13 mouse cellular contexts compared by ENCODE assay signal in the genomic region with DNA sequence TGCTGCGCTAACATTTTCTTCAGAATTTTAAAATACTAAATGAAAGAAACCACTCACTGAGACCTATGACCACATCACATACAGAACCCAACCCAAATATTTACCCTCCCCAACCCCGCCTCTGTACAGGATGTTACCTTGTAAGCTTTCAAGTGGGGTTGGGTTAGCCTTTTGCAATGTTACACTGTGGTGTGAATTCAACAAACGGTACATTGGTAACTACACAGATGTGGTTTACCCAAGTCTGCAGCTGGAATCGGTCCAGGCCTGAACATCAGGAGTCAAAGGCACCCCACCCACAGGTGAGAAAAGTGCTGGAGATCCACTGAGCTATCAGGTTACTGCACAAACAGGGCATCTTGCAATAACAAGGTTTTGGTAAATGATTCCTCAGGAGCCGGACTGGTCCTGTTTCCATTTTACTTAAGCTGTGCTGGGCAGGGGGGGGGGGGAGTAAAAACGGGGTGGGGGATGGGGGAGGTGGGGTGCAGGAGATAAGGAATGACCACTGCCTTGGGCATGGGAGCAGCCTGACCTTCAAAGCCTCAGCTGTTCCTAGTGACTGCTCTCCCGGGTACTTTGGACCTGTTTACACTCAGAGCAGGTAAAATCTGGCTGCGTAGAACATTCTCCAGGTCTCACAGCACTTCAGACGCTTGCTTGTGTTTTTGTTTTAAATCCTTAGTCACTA. TPM values are rescaled to one million over a fixed set of nuclear protein-coding genes. Genes with fewer than 3 reads are reported as not detected.
DNase-seq lines count a peak whose midpoint lies in the region; ATAC-seq lines count a peak whose summit lies in the region.
"Had no signal": no experiment of that assay in that cellular context is flagged by ENCODE, and none has a peak within 500 bp of the region (broad histone marks: within the 10 kb centered on the region; RNA-seq: fewer than 3 reads in every experiment).

No protein-coding gene starts in this region.

- no peak overlapping the region for H3K27ac ChIP-seq in intestine, embryonic 15.5 days
- no peak overlapping the region for H3K27ac ChIP-seq in hindbrain, embryonic 13.5 days
- H3K27ac ChIP-seq: hindbrain, embryonic 14.5 days; limb, embryonic 12.5 days; neural tube, embryonic 12.5 days had no signal

- H3K9ac ChIP-seq in intestine, embryonic 15.5 days: no peak overlapping the region
- no peak overlapping the region for H3K9ac ChIP-seq in hindbrain, embryonic 13.5 days
- H3K9ac ChIP-seq: hindbrain, embryonic 14.5 days; limb, embryonic 12.5 days; neural tube, embryonic 12.5 days had no signal

- DNase-seq in CD4-positive, CD25-positive, alpha-beta regulatory T cell, adult 2 months (ENCODE audit: low read depth, low spot score): peak; percentile 41
- DNase-seq in liver: peak; percentile 25
- DNase-seq in adrenal gland, postnatal 4 days (ENCODE audit: low spot score in 2 of 2): no peak
- no peak for DNase-seq in embryo, embryonic 11 days
- no peak for DNase-seq in urinary bladder, adult 2 months (ENCODE audit: low spot score)
- DNase-seq: adrenal gland, adult 2 months had no signal

- H3K4me1 ChIP-seq in intestine, embryonic 15.5 days (replicated peaks): no peaks in the 10 kb centered on the region
- H3K4me1 ChIP-seq in hindbrain, embryonic 13.5 days (replicated peaks): no peaks in the 10 kb centered on the region
- H3K4me1 ChIP-seq: neural tube, embryonic 12.5 days had no signal

- H3K4me2 ChIP-seq in intestine, embryonic 15.5 days (replicated peaks): no peak overlapping the region
- H3K4me2 ChIP-seq in hindbrain, embryonic 13.5 days: no peak overlapping the region
- H3K4me2 ChIP-seq: hindbrain, embryonic 14.5 days; limb, embryonic 12.5 days; neural tube, embryonic 12.5 days had no signal

- H3K27me3 ChIP-seq in intestine, embryonic 15.5 days (replicated peaks): no peaks in the 10 kb centered on the region
- H3K27me3 ChIP-seq in hindbrain, embryonic 13.5 days: no peaks in the 10 kb centered on the region
- H3K27me3 ChIP-seq: limb, embryonic 12.5 days; neural tube, embryonic 12.5 days had no signal

- no peak overlapping the region for H3K4me3 ChIP-seq in intestine, embryonic 15.5 days (replicated peaks)
- no peak overlapping the region for H3K4me3 ChIP-seq in hindbrain, embryonic 13.5 days
- H3K4me3 ChIP-seq: limb, embryonic 12.5 days; neural tube, embryonic 12.5 days had no signal

- ATAC-seq in intestine, embryonic 15.5 days: peak; percentile 57
- ATAC-seq in megakaryocyte, adult 5-6 weeks (ENCODE audit: poor library complexity, severe bottlenecking): peak; percentile 47
- no peak for ATAC-seq in hindbrain, embryonic 13.5 days (ENCODE audit: low FRiP score)

- H3K36me3 ChIP-seq in intestine, embryonic 15.5 days: no peaks in the 10 kb centered on the region
- peaks cover 25% of the 10 kb centered on the region for H3K36me3 ChIP-seq in hindbrain, embryonic 13.5 days

- no peaks in the 10 kb centered on the region for H3K9me3 ChIP-seq in intestine, embryonic 15.5 days
- H3K9me3 ChIP-seq in hindbrain, embryonic 13.5 days: no peaks in the 10 kb centered on the region
- H3K9me3 ChIP-seq: limb, embryonic 12.5 days; neural tube, embryonic 12.5 days had no signal

- 42% methylated on average over 9 of the region's 9 CpGs for WGBS in intestine, embryonic 15.5 days
- 81% methylated on average over 9 of the region's 9 CpGs for WGBS in hindbrain, embryonic 13.5 days

RNA-seq across cellular contexts. Expression of a gene that starts 3.6 kb away (rescaled TPM):
- polyA plus RNA-seq in intestine, embryonic 15.5 days (2015; fragmentation: Nextera tagmentation; extraction: Ambion mirVana): 3.9 and 4.0 TPM in 2 replicates
- not detected in 2 replicates for total RNA-seq in megakaryocyte, adult 5-6 weeks (2015)
- not detected in 2 replicates for total RNA-seq in megakaryocyte, adult 5-6 weeks (2017)
- 0.18 and 0.34 TPM in 2 replicates for polyA plus RNA-seq in hindbrain, embryonic 13.5 days (2015; fragmentation: Nextera tagmentation; extraction: Ambion mirVana)
- total RNA-seq in adrenal gland, postnatal 4 days (2021): 10 to 100 TPM in 1 of 2 experiments, 1 to 10 TPM in 1; 3.8 to 12.0 TPM
- 1.1 and 1.5 TPM in 2 replicates for polyA plus RNA-seq in urinary bladder, adult 2 months (2012; rRNA removed)
- polyA plus RNA-seq: limb, embryonic 12.5 days had no signal

RNA-seq across cellular contexts. Expression of a gene that starts 11.8 kb away (rescaled TPM):
- 0.57 TPM in 1 of 2 replicates, not detected in the other for polyA plus RNA-seq in intestine, embryonic 15.5 days (2015; fragmentation: Nextera tagmentation; extraction: Ambion mirVana)
- not detected in 2 replicates for total RNA-seq in megakaryocyte, adult 5-6 weeks (2015)
- total RNA-seq in megakaryocyte, adult 5-6 weeks (2017): not detected in 2 replicates
- not detected in 2 replicates for polyA plus RNA-seq in hindbrain, embryonic 13.5 days (2015; fragmentation: Nextera tagmentation; extraction: Ambion mirVana)
- 10 to 100 TPM in 1 of 2 experiments, not detected in 1; 13.9 TPM for total RNA-seq in adrenal gland, postnatal 4 days (2021)
- polyA plus RNA-seq in urinary bladder, adult 2 months (2012; rRNA removed): not detected in 2 replicates
- total RNA-seq: adrenal gland, adult 2 months had no signal
- polyA plus RNA-seq: adrenal gland, adult 2 months; cortical plate, adult 2 months; hindbrain, embryonic 14.5 days; neural tube, embryonic 12.5 days had no signal

Comparison
In these comparisons a context has a peak if more than half of its experiments do, and no peak if none do; other contexts are left out.
1. DNase-seq: peak in CD4-positive, CD25-positive, alpha-beta regulatory T cell, adult 2 months (single experiment) and liver (single experiment); none in adrenal gland, postnatal 4 days (0 of 2), embryo, embryonic 11 days (single experiment) and urinary bladder, adult 2 months (single experiment).